Mouse (Mus musculus) cortical plate, adult 2 months (tissue): Measurements from ENCODE around the gene Spryd4.

Source experiments
- CTCF ChIP-seq: fragments of 200-500 bp; IDR thresholded peaks from 2 replicates; pipeline ENCODE4 v1.5.1; 2011; ENCODE audit warnings: mild to moderate bottlenecking, control low read depth, low read length; ENCODE audit not compliant: insufficient read depth; ENCODE audit errors: extremely low read depth
- POLR2A ChIP-seq: fragments of 200-500 bp; IDR thresholded peaks from 2 replicates; pipeline ENCODE4 v1.6.1; 2011; ENCODE audit warnings: mild to moderate bottlenecking, low read length, control low read depth; ENCODE audit not compliant: insufficient read depth; ENCODE audit errors: extremely low read depth

DNA sequence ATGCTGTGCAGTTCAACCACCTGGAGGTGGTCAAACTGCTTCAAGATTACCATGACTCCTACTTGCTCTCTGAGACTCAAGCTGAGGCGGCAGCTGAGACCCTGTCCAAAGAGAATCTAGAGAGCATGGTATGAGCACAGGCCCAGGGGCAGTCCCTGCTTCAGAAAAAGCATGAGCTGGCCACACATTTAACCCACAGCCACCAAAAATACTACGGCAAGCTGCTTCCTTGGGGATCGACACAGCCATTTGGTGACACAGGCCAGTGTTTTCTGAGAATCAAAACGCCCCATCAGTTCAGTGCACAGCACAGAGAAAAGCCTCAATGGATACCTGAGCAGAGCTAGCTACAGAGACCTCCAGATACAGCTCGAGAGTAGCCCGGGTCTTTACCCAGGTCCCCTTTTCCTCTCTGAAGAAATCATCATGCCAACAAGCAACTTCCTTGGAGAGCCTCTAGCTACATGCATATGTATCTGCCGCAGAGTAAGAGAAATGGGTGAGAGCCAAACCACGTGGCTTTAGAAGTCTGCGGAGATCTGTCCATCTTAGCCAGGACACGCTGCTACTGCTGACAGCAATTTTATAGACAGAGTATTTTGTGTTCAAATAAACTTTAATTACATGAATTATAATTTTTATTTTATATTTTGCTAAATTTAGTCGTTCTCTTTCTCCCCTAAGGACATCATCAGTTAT lies 2.1 kb downstream of the Spryd4 start:
- TF ChIP-seq CTCF (no peak), POLR2A (no peak)
